Mouse (Mus musculus): ENCODE data around the gene Tmem252.
"Not testable (repeated sequence)": the region's sequence is repeated elsewhere in the genome, so short reads cannot be mapped to it uniquely, and the experiment has no call there.

The Tmem252 gene

GRCm38 (mm10) chr19:24677242-24677984 is 3.6 kb downstream of the Tmem252 start:
- DNase-seq (ENCODE audit: low spot score in 2 of 2): no peak

GRCm38 (mm10) chr19:24683016-24683720 is 9.4 kb downstream of the Tmem252 start:
- no peak for DNase-seq (ENCODE audit: low spot score in 2 of 2)

- no peak for DNase-seq (ENCODE audit: low spot score in 2 of 2)
These were observed 12.6 kb downstream of the Tmem252 start for GRCm38 (mm10) chr19:24686411-24686810.

- no peak for DNase-seq (ENCODE audit: low spot score in 2 of 2)
These were observed 14.5 kb downstream of the Tmem252 start for GRCm38 (mm10) chr19:24688327-24688726.

DNA sequence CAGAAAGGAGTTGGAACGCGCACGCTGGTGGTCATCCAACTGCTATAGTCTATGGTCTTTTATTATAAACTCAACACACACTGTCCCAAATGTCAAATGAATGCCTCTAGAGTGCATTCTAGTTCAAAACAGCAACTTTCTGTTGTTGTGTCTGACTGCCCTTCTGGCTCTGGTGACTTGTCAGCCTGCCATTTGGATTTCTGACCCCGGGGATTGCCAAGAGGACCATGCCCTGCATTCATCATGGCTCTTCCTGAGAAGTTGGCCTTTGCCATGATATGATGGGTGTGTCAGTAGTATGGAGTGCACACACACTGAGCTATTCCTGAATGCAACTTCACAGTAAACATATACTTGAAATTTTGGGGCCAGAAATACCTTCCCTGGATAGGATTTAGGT is 15.7 kb downstream of the Tmem252 start:
- no peak for DNase-seq (ENCODE audit: low spot score in 2 of 2)

DNA sequence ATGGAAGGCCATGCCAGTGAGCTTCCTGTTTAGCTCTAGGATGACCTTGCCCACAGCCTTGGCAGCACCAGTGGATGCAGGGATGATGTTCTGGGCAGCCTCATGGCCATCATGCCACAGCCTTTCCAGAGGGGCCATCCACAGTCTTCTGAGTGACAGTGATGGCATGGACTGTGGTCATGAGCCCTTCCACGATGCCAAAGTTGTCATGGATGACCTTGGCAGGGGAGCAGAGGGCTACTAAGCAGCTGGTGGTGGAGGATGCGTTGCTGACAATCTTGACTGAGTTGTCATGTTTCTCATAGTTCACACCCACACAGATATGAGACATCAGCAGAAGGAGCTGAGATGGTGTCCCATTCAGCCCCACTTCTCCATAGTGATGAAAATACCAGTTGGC is 18.9 kb downstream of the Tmem252 start:
- no peak for DNase-seq (ENCODE audit: low spot score in 2 of 2)

DNA sequence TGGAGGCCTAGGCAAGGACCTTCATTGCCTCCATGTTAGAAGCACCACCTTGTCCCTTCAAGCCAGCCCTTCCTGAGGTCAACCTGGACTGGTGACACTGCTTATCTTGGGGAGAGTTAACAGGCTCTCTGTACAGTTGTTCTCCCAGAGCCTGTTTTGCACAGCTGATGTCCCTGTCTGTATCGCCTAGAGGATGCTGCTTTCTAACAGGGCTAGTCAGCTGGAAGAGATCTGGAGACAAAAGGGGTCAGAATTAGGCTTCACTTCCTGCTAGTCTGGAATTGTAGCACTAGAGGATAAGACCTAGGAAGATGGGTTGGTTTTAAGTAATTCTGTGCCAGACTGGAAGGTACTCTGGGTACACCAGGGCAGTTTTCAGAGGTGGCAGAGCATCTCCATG is 24.1 kb downstream of the Tmem252 start:
- no peak for DNase-seq (ENCODE audit: low spot score in 2 of 2)

DNA sequence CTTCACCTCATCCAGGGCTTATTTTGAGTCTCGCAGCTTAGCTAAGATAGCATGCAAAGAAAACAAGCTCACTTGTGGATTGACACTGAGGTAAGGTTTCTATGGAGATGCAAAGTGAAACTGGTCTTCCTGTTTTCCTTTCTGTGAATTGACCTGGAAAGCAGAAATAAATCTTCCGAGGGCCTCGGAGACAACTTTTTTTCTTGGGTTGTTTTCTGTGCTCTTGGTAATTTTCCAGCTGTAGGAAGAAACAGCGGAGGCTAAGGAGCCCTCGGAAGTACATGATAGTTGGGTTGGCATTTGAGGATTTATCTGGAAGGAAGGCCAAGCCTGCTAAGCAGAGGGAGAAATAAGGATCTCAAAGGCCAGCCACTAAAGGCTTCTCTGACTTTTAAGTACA is 24.8 kb downstream of the Tmem252 start:
- no peak for DNase-seq (ENCODE audit: low spot score in 2 of 2)

DNA sequence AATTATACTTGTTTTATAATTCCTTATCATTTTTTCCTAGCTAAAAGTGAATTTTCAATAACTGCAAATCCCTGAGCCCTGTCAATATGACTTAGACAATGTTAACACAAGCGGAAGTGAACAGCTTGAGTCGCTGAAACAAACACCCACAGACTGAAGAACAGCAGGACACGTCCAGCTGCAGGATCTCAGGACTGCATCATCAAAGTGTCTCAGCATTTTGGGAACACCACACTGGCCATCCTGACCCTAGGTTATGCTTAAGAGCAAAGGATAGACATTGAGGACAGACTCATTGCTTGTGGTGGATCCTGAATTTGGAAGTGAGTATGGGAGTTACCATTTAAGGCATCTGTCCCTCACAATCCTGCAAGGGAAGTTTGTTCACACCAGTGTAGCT is 25.4 kb downstream of the Tmem252 start:
- no peak for DNase-seq (ENCODE audit: low spot score in 2 of 2)

DNA sequence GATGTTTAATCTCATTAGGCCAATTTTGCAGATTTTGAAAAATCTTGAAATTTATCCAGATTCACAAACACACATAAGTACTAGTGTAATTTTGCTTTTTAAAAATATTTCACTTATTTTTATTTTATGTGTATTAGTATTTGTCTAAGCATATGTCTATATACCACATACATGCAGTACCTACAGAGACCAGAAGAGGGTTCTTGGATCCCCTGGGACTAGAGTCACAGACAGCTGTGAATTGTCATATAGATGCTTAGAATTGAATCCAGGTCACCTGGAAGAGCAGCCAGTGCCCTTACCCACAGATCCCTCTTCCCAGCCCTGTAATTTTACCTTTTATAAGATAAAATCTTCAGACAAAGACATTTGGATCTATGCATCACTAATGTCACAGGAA is 26.1 kb downstream of the Tmem252 start:
- no peak for DNase-seq (ENCODE audit: low spot score in 2 of 2)

GRCm38 (mm10) chr19:24700664-24701063 is 26.9 kb downstream of the Tmem252 start:
- DNase-seq (ENCODE audit: low spot score in 2 of 2): no peak

DNA sequence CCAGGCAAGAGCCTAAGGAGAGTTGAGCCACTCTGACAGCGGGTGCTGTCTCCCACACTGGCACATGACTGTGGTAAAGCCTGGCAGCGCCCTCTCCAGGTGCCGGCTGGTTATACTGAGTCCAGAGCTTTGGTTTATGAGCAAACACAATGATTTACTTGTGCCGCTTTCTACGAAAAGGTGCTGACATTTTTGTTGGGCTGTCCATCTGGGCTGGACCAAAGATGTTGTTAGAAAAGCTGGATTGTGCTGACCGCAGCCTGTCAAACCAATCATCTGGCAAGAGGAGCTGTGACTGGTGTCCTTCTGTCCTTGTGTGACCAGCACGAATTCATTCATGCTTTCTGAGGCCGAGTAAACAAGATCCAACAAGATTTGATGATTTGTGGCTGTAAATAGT is 27.9 kb downstream of the Tmem252 start:
- no peak for DNase-seq (ENCODE audit: low spot score in 2 of 2)

DNA sequence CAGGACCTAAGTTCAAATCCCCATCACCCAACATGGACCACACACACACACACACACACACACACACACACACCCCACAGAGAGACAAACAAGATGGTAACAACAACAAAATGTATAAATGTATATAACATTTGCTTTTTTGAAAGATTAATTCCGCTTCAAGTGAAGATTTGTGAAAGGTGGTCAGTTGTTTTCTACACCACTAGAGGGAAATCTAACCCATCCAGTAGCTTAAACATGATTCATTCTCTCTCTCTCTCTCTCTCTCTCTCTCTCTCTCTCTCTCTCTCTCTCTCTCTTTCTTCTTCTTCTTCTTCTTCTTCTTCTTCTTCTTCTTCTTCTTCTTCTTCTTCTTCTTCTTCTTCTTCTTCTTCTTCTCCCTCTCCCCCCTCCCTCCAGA is 29.4 kb downstream of the Tmem252 start:
- DNase-seq (ENCODE audit: low spot score in 2 of 2): not testable (repeated sequence)

GRCm38 (mm10) chr19:24703680-24704079 is 29.9 kb downstream of the Tmem252 start:
- no peak for DNase-seq (ENCODE audit: low spot score in 2 of 2)

DNA sequence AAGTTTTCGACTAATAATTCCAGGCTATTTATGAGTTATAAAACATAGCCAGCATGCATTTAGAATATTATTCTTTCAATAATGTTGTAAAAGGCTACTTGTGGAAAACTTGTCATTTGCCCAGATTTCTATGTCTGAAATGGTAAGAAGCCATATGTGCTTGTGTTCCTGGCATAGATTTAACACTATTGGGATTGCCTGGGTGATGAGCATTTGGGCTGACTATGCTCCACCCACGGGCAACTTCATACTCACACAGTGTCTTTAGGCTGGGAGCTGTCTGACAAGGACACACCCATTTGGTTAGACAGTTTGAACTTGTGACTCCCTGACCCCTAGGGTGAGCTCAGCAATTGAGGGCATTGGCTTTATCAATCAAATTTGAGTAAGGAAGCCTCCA is 30.5 kb downstream of the Tmem252 start:
- peak; percentile 25 to 42 for DNase-seq (ENCODE audit: low spot score in 2 of 2)

GRCm38 (mm10) chr19:24705395-24705794 is 31.6 kb downstream of the Tmem252 start:
- peak in 1 of 2 experiments; percentile 49 for DNase-seq (ENCODE audit: low spot score in 2 of 2)

DNA sequence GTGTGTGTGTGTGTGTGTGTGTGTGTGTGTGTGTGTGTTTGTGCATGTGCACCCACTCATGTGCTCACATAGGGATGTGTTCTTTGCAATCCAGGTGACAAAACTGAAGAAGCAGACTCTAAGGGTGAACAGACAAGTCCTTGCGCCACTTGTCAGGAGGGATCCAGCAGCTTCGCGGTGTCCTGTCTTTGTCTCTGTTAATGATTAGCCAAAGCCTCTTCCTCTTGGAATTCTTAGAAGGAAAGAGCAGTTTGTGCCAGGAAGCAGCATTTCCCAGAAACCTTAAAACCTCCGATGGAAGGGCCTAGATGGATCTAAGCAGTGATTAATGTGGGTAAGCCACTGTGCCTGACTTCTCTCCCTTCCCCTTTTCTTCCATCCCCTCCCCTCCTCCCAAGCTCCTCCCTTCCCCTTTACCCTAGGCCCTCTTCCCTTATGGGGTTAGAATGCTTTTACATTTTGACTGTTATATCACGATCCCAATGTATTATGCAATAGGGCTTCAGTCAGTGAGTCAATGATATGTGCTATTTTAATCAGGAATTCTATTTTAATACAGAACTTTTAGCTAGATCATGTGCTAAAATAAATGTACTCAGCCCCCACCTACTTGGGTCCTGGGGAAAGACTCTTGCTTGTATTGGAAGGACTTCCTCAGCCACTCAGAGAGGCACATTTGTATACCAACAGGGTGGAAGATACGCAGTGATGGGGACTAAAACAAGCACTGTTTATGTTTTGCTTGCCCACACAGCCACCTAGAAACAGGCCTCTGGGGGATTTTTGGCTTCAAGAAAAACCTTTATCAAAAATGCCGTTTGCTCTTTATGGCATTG is 33.5 kb downstream of the Tmem252 start:
- DNase-seq (ENCODE audit: low spot score in 2 of 2): no peak

DNA sequence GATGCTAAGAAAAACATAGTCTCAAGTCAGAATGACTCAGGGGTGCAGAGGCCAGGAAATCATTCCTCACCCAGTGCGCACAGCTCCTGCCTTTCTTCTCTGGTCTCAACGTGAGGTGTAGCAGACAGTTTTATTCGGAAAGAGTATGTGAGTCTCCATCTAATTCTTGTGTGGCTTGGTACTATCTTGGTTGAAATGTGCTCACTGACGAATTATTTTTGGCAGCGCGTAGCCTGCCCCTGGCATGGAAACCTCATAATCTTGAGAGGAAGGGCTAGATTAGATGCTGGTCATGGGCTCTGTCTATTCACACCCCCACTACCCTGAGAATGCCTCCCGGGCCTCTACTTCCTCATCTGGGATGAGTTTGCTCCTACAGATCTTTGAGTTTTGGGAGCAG is 34.2 kb downstream of the Tmem252 start:
- DNase-seq (ENCODE audit: low spot score in 2 of 2): no peak

DNA sequence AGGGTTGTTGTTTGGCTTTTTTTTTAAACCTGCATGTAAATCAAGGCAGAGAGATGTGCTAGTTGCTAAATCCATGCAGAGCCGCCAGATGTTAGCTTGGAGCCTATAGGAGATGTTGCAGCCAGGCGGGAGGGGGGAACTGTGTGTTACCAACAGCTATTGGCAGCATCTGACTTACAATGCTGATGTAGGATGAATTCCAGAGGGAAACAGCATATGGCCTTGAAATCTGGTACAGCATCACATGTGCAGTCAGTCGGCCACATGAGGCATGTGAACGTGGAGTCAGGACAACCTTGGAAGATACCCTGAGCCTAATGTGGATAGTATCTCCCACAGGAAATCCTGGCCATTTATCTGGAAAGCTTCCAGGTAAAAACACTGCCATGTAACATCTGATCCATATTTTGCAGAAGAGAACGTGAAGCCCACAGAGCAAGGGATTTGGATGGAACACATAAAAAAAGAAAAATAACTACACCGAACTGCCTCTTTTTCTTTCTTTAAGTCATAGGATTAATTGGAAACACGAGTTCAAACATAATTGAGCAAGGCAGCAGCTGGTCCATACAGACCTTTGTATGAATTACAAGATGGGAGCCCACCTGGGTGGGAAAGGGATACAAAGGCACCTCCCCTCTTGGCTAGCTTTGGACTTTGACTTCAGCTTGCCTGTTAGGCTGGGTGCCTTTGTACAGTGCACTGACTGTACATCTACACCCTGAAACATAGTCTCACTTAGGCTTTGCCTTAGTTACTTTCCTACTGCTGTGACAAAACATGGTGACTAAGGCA is 42.7 kb downstream of the Tmem252 start:
- DNase-seq (ENCODE audit: low spot score in 2 of 2): peak; percentile 52 to 73

GRCm38 (mm10) chr19:24718021-24718420 is 44.2 kb downstream of the Tmem252 start:
- DNase-seq (ENCODE audit: low spot score in 2 of 2): no peak

- no peak for DNase-seq (ENCODE audit: low spot score in 2 of 2)
These were observed 45.7 kb downstream of the Tmem252 start for GRCm38 (mm10) chr19:24719504-24719903.

- DNase-seq (ENCODE audit: low spot score in 2 of 2): no peak
These were observed 46.6 kb downstream of the Tmem252 start for GRCm38 (mm10) chr19:24720448-24720847.

All from right cerebral cortex, postnatal 10 days (tissue).